Mouse (Mus musculus) inflammation-experienced regulatory T-cells, adult 6 months (primary cell): Measurements from ENCODE around the gene Zc3h4. TPM values are rescaled to one million over a fixed set of nuclear protein-coding genes. Genes with fewer than 3 reads are reported as not detected.

ENCODE experiments used
- ATAC-seq: one replicate; pipeline ENCODE4 v1.8.0; 2017
- polyA plus RNA-seq, 3 experiments: library from polyadenylated mRNA; unstranded; fragments of 100-300 nt; shearing (Covaris generic); gene quantifications; one replicate each; pipeline ENCODE4 v1.2.1; 2017

Zc3h4 gene
- polyA plus RNA-seq, 3 experiments from 2014 or later = 13.1 to 20.1 (median 17.3) TPM

DNA sequence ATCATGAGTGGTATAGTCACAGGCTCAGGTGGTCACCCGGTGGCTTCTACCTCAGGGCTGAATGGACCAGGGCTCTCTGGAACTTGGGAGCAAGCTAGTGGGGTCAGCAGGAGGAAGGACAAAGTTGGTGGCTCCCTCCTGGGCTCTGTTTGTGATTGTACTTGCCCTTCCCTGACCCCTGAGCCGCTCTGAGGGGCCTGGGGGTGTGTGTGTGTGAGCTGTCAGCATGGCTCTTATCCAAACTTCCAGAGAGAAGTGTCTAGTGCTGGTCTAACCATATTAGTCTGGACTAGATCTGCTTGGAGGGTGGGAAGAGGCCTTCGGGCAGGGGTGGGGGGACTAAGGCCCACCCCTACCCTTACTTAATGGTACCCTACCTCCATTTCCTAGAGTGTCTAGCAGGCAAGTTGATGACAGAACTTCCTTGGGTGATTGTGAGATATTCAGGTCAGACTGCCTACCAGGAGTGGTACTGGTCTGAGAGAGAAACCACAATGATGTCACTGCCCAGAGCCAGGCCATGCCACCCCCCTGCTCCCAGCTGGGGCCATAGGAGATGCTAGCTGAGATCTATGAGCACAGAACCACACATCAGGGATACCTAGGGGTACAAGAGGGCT lies 32.8 kb downstream of the Zc3h4 start:
- no peak for ATAC-seq

DNA sequence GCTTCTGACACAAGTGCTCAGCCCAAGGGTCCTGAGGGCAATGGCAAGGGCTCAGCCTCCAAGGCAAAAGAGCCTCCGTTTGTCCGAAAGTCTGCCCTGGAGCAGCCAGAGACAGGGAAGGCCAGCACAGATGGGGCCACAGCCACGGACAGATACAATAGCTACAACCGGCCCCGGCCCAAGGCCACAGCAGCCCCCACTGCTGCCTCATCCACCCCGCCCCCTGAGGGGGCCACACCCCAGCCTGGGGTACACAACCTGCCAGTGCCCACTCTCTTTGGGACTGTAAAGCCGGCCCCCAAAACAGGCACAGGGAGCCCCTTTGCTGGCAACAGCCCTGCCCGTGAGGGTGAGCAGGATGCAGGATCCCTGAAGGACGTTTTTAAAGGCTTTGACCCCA lies 34.4 kb downstream of the Zc3h4 start:
- no peak for ATAC-seq

DNA sequence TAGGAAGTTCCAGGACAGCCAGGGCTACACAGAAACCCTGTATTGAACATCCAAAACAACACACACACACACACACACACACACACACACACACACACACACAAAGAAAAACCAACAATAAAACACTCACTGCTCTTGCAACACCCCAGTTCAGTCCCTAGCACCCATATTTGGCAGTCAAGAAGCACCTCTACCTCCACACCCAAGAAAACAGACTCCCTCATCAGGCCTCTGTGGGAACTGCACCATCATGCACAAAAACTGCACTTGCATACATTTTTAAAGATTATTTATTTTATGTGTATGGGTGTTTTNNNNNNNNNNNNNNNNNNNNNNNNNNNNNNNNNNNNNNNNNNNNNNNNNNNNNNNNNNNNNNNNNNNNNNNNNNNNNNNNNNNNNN lies 40.5 kb downstream of the Zc3h4 start:
- no peak for ATAC-seq

DNA sequence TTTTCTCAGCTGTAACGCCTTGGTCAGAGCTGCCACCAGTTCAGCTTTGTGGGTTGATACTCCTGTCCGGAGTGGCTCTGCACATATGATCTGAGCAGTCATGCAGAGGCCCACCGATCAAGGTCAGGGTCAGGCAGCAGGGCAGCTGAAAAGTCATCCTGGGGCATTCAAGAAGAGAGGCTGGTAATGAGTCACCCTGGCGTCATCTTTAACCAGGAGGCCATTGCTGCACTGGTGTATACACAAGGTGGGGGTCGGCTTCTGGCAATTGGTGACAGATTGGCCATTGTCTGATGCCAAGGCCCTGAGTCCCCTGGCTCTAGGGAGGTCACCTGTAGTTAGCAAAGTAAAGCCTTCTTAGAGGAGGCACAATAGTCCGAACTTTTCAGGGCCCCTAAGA lies 50.9 kb downstream of the Zc3h4 start:
- no peak for ATAC-seq

DNA sequence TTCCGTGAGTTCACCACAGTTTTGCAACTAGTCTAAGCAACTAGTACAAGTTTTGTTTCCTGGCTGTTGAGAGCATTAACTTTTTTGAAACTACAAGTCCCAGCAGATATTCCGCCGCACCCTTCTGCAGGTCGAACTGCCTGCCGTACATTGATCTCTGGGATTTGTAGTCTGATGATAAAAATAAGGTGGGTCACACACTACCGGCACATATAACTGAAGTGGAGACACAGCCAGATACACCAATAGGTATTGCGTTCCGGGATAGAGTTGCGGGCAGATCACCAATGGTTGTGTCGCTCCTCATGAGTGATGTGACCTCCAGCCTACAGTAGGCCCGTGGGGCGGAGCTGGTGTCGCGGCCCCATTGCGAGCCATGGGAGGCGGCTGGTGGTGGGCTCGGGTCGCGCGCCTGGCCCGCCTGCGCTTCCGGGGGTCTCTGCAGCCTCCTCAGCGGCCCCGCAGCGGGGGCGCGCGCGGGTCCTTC lies 51.9 kb downstream of the Zc3h4 start, which contains the start of gene Tmem160:
TSS of gene Tmem160 (plus strand) at position 193 of the 487 bp plus-strand sequence.
- peak; percentile 99 for ATAC-seq

DNA sequence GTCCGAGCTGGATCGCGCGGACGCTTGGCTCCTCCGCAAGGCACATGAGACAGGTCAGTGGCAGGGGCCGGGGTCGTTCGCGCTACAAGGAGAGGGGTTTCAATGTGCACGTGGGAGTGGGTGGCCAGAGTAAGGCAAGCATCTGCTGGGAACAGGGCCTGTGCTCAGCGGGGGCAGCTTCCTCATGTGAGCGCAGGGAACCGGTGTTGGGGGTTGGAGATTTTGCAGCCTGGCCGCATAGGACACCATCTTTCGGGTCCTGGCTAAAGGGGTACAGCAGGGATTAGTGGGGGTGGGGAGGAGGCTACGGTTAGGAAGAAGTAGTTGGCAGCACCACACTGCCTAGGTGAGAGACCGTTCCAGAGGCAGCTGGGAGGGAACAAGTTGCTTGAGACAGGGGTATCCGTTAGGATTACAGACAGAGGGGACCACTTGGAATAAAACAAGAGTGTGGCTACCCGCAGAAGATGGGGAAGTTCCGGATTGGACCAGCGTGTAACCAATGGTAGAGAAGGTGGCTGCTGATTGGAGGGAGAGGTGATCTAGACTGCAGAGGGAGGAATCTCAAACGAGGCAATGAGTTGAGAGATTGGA lies 52.5 kb downstream of the Zc3h4 start:
- ATAC-seq = peak; percentile 19

DNA sequence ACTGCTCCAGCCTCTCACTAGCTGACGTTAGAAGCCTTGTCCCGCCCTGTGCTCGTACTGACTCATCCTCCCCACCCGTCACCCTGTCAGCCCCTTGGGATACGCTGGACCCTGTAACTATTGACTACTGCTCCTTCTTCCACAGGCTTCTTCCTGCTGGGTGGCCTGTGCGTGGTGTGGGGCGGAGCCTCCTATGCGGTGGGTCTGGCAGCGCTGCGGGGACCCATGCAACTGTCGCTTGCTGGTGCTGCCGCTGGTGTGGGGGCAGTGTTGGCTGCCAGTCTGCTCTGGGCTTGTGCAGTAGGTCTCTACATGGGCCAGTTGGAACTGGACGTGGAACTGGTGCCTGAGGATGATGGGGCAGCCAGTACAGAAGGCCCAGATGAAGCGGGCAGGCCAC lies 54.3 kb downstream of the Zc3h4 start:
- ATAC-seq = no peak

DNA sequence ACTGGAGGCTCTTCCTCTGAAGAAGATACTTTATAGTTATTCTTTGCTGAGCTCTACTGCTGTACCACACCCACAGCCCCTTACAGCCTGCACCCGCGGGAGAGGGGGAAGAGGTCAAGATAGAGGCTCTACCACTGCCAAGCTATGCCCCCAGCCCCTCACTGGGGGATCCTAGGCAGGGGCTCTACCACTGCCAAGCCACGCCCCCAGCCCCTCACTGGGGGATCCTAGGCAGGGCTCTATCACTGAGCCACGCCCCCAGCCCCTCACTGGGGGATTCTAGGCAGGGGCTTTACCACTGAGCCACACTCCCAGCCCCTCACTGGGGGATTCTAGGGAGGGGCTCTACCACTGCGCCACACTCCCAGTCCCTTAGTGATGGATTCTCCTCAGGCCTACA lies 55.6 kb downstream of the Zc3h4 start:
- ATAC-seq = no peak

DNA sequence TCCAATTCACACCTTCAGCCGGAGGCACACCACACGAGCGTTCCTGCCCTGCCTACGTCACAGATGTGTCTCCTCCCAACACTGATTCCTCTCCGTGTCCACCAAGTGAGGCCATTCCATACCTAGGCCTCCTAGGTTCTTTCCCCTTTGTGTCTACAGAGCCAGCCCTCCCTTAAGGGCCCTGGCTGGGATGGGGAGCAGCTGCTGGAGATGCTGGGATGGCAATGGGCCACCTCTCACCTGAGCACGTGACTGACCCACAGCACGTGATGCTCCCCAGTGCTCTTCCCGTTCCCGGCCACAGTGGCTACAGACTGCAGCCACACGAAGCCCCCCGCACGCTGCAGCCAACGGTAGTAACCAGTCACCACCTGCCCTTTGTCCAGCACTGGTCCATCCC lies 59.9 kb downstream of the Zc3h4 start:
- ATAC-seq = no peak

DNA sequence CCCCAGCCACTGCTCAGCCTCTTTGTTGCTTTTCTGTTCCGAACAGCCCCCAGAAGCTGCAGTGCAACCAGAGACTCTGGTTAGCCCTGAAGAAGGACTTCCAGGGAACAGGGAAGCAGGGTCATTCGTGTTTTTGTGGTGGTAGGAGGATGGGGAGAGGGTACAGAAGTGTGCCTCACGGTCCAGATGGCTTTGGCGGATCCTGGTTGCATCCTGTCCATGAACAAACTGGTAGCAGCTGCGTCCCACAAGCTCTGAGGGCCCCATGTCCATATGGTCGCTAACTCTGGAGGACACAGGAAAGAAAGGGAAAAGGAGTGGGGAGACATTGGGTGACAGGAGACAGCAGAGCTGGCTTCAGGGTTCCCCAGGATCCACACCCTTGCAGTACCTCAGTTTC lies 60.4 kb downstream of the Zc3h4 start:
- ATAC-seq = no peak

DNA sequence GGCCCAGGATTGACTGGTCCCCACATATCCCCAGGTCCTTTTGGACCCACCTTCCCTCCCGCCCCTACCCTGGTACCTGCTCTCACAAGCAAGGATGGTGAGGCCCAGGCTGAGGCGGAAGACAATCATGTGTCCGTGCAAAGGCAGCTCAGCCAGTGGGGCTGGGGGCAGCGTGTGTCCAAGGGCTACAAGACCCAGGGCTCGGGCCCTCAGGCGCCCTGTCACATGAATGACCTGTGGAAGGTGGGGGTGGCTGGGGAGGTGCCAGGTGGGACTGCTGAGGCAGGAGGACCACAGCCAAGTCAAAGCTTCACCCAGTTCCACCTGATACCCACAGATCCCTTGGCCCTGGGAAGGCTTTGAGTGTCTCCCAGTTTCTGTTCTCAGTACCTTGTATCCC lies 61.0 kb downstream of the Zc3h4 start:
- no peak for ATAC-seq

DNA sequence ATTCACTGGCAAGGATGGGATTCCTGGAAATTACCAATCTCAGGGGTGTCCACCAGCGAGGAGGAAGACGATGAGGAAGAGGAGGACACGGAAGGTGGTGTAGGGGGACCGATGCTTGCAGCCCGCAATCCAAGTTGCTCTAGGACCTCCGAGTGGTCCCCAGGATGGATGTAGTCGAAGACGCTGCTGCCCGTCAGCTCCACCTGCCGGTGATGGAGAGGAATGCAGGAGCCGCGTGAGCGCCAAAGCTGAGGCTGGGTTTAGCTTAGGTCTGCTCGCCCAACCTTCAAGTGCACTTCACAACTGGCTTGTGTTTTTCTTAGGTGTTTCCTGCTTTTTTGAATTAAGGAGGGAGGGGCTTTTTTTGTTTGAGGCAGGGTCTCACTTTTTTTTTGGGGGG lies 62.5 kb downstream of the Zc3h4 start:
- peak; percentile 75 for ATAC-seq

DNA sequence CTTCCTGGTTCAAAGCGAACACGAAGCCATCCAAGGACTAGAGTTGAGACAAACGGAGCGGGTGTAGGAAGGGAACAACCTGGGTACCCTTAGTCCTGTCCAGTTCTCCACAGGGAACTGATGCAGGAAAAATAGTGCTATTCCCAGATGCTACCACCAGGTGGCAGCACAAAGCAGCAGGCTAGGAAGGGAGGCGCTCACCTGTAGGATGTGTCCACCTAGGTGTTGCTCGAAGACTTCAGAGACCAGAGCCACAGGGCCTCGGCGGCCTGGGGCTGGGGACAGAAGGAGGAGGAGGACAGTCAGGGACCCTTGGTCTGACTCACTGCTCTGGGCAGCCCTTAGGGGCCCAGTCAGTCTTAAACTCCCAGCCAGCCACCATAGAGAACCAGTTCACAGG lies 64.5 kb downstream of the Zc3h4 start:
- ATAC-seq = peak; percentile 53

DNA sequence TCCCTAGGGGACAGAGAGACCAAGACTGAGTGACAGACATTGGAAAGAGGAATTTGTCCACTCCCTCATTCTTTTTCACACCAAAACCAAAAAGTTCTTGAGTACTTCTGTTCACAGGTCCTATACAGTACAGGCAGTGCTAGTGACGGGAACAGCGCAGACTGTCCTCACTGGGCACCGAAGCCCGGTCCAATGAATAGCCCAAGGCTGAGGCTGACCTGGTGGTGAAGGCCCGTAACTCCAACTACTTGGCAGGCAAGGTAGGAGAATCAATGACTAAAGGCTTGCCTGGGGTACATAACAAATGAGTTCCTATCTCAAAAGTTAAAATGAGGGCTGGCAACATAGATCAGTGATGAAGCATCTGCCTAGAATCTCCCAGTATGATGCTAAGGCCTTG lies 64.9 kb downstream of the Zc3h4 start:
- no peak for ATAC-seq

DNA sequence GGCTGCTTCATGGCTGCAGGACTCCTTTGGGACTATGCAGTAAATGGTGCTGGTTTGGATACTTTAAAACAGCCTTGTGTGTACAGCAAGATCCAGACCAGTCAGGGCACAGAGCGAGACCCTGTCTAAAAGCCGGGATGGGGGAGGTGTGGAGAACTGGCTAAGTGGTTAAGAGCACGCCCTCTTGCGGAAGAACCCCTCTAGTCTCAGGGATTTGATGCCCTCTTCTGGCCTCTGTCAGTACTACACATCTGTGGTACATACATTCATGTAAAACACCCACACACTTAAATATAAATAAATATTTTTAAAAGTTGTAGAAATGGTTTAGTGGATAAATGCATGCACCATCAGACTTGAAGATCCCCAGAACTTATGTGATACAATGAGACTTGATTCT lies 65.9 kb downstream of the Zc3h4 start:
- peak; percentile 19 for ATAC-seq

DNA sequence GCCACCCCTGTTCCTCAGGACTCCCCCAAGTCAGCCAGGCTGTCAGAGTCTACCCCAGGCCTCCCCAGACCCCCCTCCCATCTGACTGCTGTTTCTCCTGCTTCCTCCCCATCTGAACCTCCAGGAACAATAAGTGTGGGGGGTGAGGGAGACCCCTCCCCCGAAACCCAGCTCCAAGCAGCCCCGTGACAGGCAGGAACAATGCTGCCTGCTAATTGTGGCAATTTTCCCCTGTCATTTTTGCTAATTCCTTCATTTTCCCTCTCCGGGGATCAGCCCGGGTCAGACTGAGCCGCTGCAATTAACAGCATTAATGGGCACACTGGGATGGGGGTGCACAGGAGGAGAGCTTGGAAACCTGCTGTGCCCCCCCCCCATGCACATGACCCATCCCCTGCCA lies 67.4 kb downstream of the Zc3h4 start:
- ATAC-seq = no peak

DNA sequence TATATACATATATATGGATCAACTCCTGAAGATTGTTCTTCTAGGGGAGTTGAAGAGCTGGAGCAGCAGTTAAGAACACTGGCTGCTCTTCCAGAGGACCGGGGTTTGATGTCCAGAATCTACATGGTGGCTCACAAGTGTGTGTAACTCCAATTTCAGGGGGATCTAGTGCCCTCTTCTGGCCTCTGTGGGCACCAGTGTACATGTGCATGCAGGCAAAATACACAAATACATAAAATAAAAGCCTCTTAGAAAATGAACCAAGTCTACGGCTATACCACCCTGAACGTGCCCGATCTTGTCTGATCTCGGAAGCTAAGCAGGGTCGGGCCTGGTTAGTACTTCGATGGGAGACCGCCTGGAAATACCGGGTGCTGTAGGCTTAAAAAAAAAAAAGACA lies 70.8 kb downstream of the Zc3h4 start:
- ATAC-seq = no peak

DNA sequence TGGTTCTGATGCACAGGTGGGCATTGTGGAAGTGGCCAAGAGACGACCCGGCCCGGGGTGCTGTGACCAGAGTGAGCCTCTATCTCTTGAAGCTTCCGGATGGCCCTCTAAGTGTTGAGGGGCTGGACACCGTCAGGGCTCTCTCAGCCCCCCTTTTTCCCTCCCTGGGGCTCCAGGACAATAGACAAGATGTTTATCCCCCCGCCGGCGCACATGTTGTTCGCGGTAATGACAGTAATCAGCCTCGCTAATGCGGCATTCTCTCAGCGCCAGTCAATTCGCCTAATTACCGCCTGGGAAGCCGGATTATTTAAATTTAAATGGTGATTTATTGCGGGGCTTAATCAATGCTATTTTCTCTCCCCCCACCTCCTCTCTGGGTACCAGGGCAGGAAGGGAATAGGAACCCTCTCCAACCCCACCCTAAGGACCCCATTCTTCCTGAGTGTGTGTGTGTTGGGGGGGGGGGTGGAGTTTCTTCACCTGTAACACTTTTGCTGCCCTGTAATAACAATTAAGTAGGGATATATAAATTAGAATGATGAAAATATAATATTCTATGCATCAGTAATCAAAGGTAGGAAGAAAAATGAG lies 71.5 kb downstream of the Zc3h4 start:
- ATAC-seq = no peak

DNA sequence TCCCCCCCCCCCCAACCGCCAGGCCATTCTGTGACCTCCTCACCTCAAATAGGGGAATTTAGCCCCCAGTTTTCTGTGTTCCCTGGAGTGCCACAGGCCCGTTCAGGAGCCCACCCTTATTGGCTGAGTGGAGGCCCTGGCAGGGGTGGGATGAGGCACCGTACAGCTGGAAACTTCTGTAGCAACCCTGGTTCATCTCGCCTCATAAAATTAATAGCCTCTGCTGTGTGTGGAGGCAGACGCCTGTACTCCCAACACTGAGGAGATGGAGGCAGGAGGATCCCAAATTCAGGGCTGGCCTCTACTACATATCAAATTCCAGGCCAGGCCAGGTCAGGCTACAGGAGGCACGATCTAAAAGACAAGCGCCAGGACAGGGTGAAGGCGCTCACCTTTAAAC lies 73.1 kb downstream of the Zc3h4 start:
- ATAC-seq = no peak

DNA sequence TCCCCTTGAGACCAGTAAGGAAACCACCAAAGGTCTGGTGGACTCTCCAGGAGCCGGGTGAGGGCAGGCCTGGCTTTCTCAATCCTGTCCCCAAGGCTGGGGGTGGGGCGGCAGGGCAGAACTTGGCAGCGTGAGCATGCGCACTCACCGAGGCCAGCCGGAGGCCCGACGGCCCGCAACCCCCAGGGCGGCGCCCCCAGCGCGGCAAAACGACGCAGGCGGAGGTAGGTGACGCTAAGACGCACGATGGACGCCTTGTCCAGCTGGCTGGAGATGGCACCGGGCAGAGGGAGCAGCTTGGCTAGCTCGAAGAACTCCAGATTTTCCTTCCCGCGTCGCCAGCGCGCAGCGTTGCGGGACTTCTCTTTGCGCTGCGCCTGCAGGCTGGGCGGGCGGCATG lies 73.7 kb downstream of the Zc3h4 start:
- ATAC-seq = no peak

DNA sequence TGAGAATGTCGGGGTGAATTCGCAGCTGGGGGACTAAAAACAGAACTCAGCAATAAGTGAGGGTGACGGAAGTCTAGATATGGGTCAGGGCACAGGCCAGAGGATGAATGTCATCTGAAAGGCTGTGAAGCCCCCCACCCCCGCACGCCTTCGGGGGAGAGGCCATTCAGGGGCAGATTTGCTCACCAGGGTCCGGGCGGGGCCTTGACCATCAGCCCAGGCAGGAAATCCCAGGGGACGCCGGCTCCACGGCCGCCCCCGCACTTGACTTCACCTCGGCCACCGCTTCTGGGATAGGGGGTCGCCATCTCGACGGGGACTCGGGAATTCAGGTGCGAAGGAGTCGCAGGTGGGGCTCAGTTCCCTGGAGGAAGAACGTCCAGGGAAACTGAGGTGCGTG lies 74.6 kb downstream of the Zc3h4 start:
- ATAC-seq = no peak

DNA sequence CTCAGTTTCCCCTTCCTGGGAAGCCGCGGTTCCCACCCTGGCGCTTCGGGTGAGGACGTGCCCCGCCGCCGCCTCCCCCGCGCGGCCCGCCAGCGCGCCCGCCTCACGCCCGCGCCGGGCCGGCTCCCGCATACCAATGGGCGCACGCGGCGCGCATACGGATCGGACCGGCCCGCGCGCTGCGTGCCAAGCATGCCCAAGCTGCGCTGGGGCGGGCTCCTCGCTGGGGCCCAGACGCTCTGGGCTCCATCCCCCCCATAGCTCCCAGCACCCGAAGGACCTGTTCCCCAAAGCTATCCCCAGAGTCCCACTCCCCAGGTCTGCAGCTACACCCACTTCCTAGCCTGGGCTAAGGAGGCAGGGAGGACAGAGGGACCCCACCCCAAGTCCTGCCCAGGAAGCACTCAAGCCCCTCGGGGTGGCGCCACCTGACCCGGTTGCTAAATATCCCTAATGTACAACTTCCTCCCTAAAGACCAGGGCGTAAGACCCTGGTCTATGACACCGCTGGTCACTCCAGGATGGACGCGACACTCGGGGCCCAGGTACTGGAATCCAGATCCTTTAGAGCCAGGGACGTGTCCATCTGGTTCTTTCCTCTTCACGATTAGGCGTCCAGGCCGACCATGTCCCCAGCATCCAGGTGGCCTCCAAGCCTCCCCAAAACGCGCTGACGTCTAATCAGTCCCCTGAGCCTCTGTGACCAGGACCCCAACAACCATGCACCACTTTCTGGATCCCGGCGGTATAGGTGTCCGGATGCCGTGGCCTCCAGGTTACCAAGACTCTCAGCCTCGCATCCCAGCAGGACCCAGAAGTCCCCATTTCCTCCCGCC lies 75.3 kb downstream of the Zc3h4 start:
- ATAC-seq = no peak

DNA sequence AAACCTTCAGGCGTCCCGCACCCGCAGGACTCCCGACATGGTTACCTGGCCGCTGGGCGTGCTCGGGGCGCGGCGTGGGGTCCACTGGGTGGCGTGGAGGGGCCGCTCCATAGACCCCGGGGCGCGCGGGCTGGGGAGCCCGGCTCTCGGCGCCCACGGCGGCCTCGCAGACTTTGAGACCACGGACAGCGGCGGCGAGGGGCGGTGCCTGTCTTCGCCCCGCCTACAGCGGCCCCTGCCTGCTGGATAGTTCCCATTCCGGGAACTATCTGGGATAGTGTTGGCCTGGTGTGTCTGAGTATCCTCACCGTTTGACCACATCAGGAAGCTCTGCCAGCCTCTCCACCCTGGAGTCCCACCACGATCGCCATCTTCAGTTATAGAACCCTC lies 75.9 kb downstream of the Zc3h4 start:
- ATAC-seq = no peak

DNA sequence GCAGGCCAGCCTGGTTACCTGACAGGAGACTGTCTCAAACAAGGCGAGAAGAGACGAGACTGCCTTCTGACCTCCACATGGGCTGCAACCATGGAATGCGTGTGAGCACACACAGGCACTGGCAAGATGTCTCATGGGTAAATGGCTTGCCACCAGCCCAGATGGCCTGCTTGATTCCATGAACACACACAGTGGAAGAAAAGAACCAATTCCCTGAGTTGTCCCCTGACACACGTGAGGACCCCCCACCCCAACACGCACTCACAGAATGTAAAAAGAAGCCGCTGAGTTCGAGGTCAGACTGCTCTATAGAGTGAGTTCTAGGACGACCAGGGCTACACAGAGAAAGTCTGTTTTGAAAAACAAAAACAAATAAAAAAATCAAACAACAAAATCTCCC lies 76.9 kb downstream of the Zc3h4 start, which contains the start of gene Npas1:
TSS of gene Npas1 (minus strand) at position 101 of the 400 bp plus-strand sequence.
- no peak for ATAC-seq
